Mouse (Mus musculus): Measurements from ENCODE around the gene Enam.
"Not testable (repeated sequence)": the region's sequence is repeated elsewhere in the genome, so short reads cannot be mapped to it uniquely, and the experiment has no call there.

The Enam gene

GRCm38 (mm10) chr5:88487675-88488074, at the start of gene Enam:
Gene Enam, plus strand, starts transcription at chr5:88487975.
- DNase-seq: no peak

- no peak for DNase-seq
Observed at GRCm38 (mm10) chr5:88455691-88456090, 32.1 kb upstream of the Enam start, which contains the start of gene Ambn. Gene Ambn, plus strand, starts transcription at chr5:88455991.

GRCm38 (mm10) chr5:88467471-88467870, 20.3 kb upstream of the Enam start:
- no peak for DNase-seq

- no peak for DNase-seq
Observed at GRCm38 (mm10) chr5:88468807-88469704, 18.7 kb upstream of the Enam start.

- no peak for DNase-seq
Observed at GRCm38 (mm10) chr5:88489004-88489403, 1.2 kb downstream of the Enam start.

GRCm38 (mm10) chr5:88491111-88491510, 3.3 kb downstream of the Enam start:
- no peak for DNase-seq

GRCm38 (mm10) chr5:88499781-88500180, 12.0 kb downstream of the Enam start:
- DNase-seq: no peak

- no peak for DNase-seq
Observed at GRCm38 (mm10) chr5:88508555-88508954, 20.8 kb downstream of the Enam start.

- DNase-seq: no peak
Observed at GRCm38 (mm10) chr5:88508990-88509389, 21.2 kb downstream of the Enam start.

- DNase-seq: peak; percentile 49
Observed at GRCm38 (mm10) chr5:88519232-88519631, 31.5 kb downstream of the Enam start.

- DNase-seq: no peak
Observed at GRCm38 (mm10) chr5:88527657-88528056, 39.9 kb downstream of the Enam start, which contains the start of gene Jchain. Gene Jchain, minus strand, starts transcription at chr5:88527891.

GRCm38 (mm10) chr5:88530908-88531307, 43.1 kb downstream of the Enam start:
- DNase-seq: no peak

- no peak for DNase-seq
Observed at GRCm38 (mm10) chr5:88534697-88535096, 46.9 kb downstream of the Enam start.

- DNase-seq: no peak
Observed at GRCm38 (mm10) chr5:88540845-88541244, 53.1 kb downstream of the Enam start.

- DNase-seq: peak; percentile 75
Observed at GRCm38 (mm10) chr5:88542651-88543282, 55.0 kb downstream of the Enam start.

GRCm38 (mm10) chr5:88544411-88544810, 56.6 kb downstream of the Enam start:
- not testable (repeated sequence) for DNase-seq

- no peak for DNase-seq
Observed at GRCm38 (mm10) chr5:88545536-88545935, 57.8 kb downstream of the Enam start.

- no peak for DNase-seq
Observed at GRCm38 (mm10) chr5:88553271-88554085, 65.7 kb downstream of the Enam start.

GRCm38 (mm10) chr5:88554086-88554886, 66.5 kb downstream of the Enam start, which contains the start of gene Utp3:
Gene Utp3, plus strand, starts transcription at chr5:88554462.
- DNase-seq: peak; percentile 97
